Mouse (Mus musculus) intestine, embryonic 16.5 days (tissue): ENCODE measurements around the gene Nlrc5. TPM values are rescaled to one million over a fixed set of nuclear protein-coding genes. Genes with fewer than 3 reads are reported as not detected.

Experiments
- ATAC-seq: fragments of 200-750 bp; cut with Nextera tagmentation; 2 replicates; pipeline ENCODE4 v1.8.0; 2017; ENCODE audit warnings: moderate TSS enrichment, moderate library complexity
- H3K27ac ChIP-seq: fragments of 300-500 bp; sonication (generic); 2 replicates; pipeline ENCODE4 v1.5.1; 2014; ENCODE audit warnings: mild to moderate bottlenecking, low read length
- H3K27me3 ChIP-seq: fragments of 300-500 bp; sonication (generic); replicated peaks from 2 replicates; pipeline ENCODE4 v1.6.1; 2014; ENCODE audit warnings: low read length, control low read depth, mixed read lengths; ENCODE audit not compliant: control insufficient read depth, insufficient read depth
- H3K36me3 ChIP-seq: fragments of 300-500 bp; sonication (generic); 2 replicates; pipeline ENCODE4 v1.6.1; 2014; ENCODE audit warnings: low read length, control low read depth; ENCODE audit not compliant: control insufficient read depth, insufficient read depth
- H3K4me1 ChIP-seq: fragments of 300-500 bp; sonication (generic); 2 replicates; pipeline ENCODE4 v1.6.1; 2014; ENCODE audit warnings: low read length, control low read depth, mixed read lengths; ENCODE audit not compliant: control insufficient read depth, insufficient read depth
- H3K4me2 ChIP-seq: fragments of 300-500 bp; sonication (generic); 2 replicates; pipeline ENCODE4 v1.6.1; 2014; ENCODE audit warnings: low read depth, low read length, control low read depth
- H3K4me3 ChIP-seq: fragments of 300-500 bp; sonication (generic); 2 replicates; pipeline ENCODE4 v1.5.1; 2014; ENCODE audit warnings: mild to moderate bottlenecking, low read length
- H3K9ac ChIP-seq: fragments of 300-500 bp; sonication (generic); 2 replicates; pipeline ENCODE4 v1.6.1; 2014; ENCODE audit warnings: low read depth, low read length
- H3K9me3 ChIP-seq: fragments of 300-500 bp; sonication (generic); 2 replicates; pipeline ENCODE4 v1.6.1; 2016; ENCODE audit warnings: low read length, control low read depth; ENCODE audit not compliant: control insufficient read depth
- WGBS: fragments of 180-500 bp; shearing (Covaris S2); extraction: QIAGEN DNeasy Blood & Tissue Kit; methylation state at CpG from one replicate; pipeline ENCODE4 v1.1.7; 2014; 5-methylcytosine and 5-hydroxymethylcytosine counted together
- polyA plus RNA-seq: library from polyadenylated mRNA; unstranded; fragments of >200 nt; fragmentation: Nextera tagmentation; extraction: Ambion mirVana; gene quantifications from 2 replicates; pipeline ENCODE4 v1.2.1, GENCODE M21; 2015

Nlrc5 gene
- polyA plus RNA-seq, 1 experiment from 2014 or later = 0.43 TPM

DNA sequence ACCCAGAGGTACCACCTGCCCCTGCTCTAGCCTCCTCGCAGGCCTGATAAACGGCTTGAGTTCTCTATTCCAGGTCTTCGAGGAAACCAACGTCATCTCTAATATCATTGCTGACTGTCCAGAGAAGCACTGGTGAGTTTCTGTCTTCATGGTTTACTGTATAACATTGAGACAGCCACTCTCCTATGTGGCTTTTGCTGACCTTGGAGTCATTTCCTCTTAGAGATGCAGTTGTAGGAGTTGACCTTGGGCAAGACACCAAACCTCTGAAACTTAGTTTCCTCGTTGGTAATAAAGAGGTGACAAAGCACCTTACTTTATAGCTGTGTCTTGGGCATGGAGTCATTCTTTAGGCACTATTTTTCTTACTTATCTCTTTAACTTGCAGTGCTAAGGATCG is 21.6 kb upstream of the Nlrc5 start:
- Histone ChIP-seq H3K9ac (no peak overlapping the region), H3K27me3 (no peaks in the 10 kb centered on the region), H3K36me3 (no peaks in the 10 kb centered on the region), H3K4me1 (no peaks in the 10 kb centered on the region), H3K9me3 (no peaks in the 10 kb centered on the region), H3K4me2 (no peak overlapping the region), H3K4me3 (no peak overlapping the region), H3K27ac (no peak overlapping the region)
- no peak for ATAC-seq
- 63% methylated on average over 6 of the region's 6 CpGs for WGBS

- Histone ChIP-seq H3K36me3 (no peaks in the 10 kb centered on the region), H3K27ac (no peak overlapping the region), H3K4me2 (no peak overlapping the region), H3K9me3 (no peaks in the 10 kb centered on the region), H3K4me1 (no peaks in the 10 kb centered on the region), H3K27me3 (no peaks in the 10 kb centered on the region), H3K9ac (no peak overlapping the region), H3K4me3 (no peak overlapping the region)
- WGBS = 82% methylated on average over 6 of the region's 6 CpGs
- ATAC-seq = no peak
These were observed 20.6 kb upstream of the Nlrc5 start for GRCm38 (mm10) chr8:94413509-94413908.

- 68% methylated on average over 2 of the region's 2 CpGs for WGBS
- Histone ChIP-seq H3K9ac (no peak overlapping the region), H3K4me2 (no peak overlapping the region), H3K4me1 (no peaks in the 10 kb centered on the region), H3K27ac (no peak overlapping the region), H3K4me3 (no peak overlapping the region), H3K27me3 (no peaks in the 10 kb centered on the region), H3K9me3 (no peaks in the 10 kb centered on the region), H3K36me3 (no peaks in the 10 kb centered on the region)
- ATAC-seq = no peak
These were observed 18.9 kb upstream of the Nlrc5 start for GRCm38 (mm10) chr8:94415218-94415617.

DNA sequence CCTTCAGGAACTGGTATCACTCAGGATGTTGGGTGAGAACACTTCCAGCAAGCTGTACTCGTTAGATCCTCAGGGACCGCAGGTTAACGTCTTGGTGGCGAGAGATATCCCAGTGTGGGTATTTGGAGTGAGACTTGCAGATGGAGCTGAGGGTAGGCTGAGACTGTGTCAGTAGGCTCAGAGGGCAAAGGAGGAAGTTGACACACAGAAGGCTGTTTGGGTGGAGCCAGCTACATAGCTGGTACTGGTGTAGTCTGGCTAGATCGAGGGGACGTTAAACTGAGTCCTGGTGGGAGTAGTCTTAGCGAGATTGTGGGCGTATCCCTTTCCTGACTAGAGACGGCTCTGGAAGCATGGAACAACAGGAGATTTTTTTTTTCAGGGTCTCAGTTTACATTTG is 16.1 kb upstream of the Nlrc5 start:
- WGBS = 62% methylated on average over 9 of the region's 9 CpGs
- H3K4me3 ChIP-seq = no peak overlapping the region
- no peaks in the 10 kb centered on the region for H3K27me3 ChIP-seq
- no peaks in the 10 kb centered on the region for H3K36me3 ChIP-seq
- no peaks in the 10 kb centered on the region for H3K9me3 ChIP-seq
- no peaks in the 10 kb centered on the region for H3K4me1 ChIP-seq
- no peak overlapping the region for H3K27ac ChIP-seq
- H3K9ac ChIP-seq = no peak overlapping the region
- no peak for ATAC-seq
- H3K4me2 ChIP-seq = no peak overlapping the region

- no peak overlapping the region for H3K4me3 ChIP-seq
- ATAC-seq = no peak
- H3K36me3 ChIP-seq = no peaks in the 10 kb centered on the region
- no peak overlapping the region for H3K27ac ChIP-seq
- 84% methylated on average over 4 of the region's 4 CpGs for WGBS
- H3K27me3 ChIP-seq = no peaks in the 10 kb centered on the region
- H3K9me3 ChIP-seq = no peaks in the 10 kb centered on the region
- no peak overlapping the region for H3K9ac ChIP-seq
- H3K4me2 ChIP-seq = no peak overlapping the region
- no peaks in the 10 kb centered on the region for H3K4me1 ChIP-seq
These were observed 11.9 kb upstream of the Nlrc5 start for GRCm38 (mm10) chr8:94422270-94422669.

DNA sequence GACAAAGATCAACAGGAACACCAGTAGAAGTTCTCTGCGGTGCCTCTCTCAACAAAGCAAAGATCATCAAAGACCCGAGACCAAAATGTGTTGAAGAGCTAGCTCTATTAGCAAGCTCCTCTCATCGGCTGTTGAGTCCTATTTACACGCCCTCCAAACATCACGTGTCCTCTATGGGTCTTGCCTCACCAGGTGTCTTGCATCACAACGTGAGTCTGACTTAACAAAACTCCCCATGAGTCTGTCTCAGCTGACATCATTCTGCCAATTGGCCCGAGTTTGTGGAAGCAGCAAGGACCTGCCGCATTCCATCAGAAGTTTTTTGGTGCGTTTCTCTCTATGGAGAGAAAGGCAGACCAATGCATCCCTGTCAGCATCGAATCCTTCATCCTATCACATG is 6.2 kb upstream of the Nlrc5 start:
- no peak for ATAC-seq
- WGBS = 56% methylated on average over 10 of the region's 10 CpGs

GRCm38 (mm10) chr8:94428420-94428819 is 5.7 kb upstream of the Nlrc5 start:
- Histone ChIP-seq H3K36me3 (no peaks in the 10 kb centered on the region), H3K4me1 (no peaks in the 10 kb centered on the region), H3K27me3 (no peaks in the 10 kb centered on the region; the same call in 1 of the 2 replicates), H3K4me2 (no peak overlapping the region), H3K4me3 (no peak overlapping the region), H3K27ac (no peak overlapping the region), H3K9me3 (no peaks in the 10 kb centered on the region), H3K9ac (no peak overlapping the region)
- ATAC-seq = no peak
- 70% methylated on average over 4 of the region's 4 CpGs for WGBS

More for the DNA sequence above, 6.2 kb upstream of the Nlrc5 start:
- no peak overlapping the region for H3K4me2 ChIP-seq
- no peaks in the 10 kb centered on the region for H3K4me1 ChIP-seq
- H3K4me3 ChIP-seq = no peak overlapping the region
- no peak overlapping the region for H3K27ac ChIP-seq
- H3K9ac ChIP-seq = no peak overlapping the region
- no peaks in the 10 kb centered on the region; the same call in 1 of the 2 replicates for H3K27me3 ChIP-seq
- no peaks in the 10 kb centered on the region for H3K9me3 ChIP-seq
- H3K36me3 ChIP-seq = no peaks in the 10 kb centered on the region

DNA sequence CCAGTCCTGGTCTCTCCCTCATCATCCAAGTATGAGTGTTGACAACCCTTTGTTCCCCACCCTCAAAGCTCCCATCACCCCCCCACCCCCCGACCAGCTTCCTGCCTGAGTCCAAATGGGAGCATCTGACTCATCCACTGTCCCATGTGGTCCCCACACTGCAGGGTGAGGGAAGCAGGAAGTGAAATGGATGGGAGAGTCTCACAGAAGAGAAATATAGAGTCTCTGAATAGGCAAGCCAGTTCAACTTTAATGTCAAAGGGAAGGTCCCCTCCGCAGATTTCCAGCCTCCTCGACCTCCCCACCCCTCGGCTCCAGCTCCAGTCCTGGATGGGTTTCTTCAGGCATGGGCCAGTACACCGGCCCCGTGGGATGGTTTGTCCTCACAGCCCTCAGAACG is 4.8 kb upstream of the Nlrc5 start:
- no peak overlapping the region for H3K27ac ChIP-seq
- H3K4me3 ChIP-seq = no peak overlapping the region
- no peak for ATAC-seq
- H3K4me1 ChIP-seq = no peaks in the 10 kb centered on the region
- H3K36me3 ChIP-seq = no peaks in the 10 kb centered on the region
- 82% methylated on average over 7 of the region's 7 CpGs for WGBS
- H3K9me3 ChIP-seq = no peaks in the 10 kb centered on the region
- H3K27me3 ChIP-seq = no peaks in the 10 kb centered on the region; the same call in 1 of the 2 replicates
- H3K9ac ChIP-seq = no peak overlapping the region
- no peak overlapping the region for H3K4me2 ChIP-seq

DNA sequence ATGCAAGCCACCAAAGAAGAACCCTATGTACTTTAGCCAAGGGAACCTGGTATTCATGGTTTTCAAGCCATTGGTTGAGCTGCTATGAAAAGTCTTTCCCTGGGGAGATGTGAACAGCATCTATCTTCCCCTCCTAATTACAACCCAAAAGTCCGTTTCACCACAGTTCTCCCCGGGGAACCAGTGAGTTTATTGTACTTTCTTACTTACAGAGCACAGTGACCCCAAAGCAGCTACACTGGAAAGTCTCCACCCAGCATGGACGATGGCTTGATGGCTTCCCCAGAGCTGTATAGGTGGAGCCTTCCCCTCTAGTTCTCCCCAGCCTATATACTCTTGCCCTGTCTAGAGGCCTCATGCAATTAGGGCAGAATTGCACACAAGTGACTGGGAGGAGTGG is 1.9 kb upstream of the Nlrc5 start:
- Histone ChIP-seq H3K4me3 (no peak overlapping the region), H3K36me3 (no peaks in the 10 kb centered on the region), H3K9me3 (no peaks in the 10 kb centered on the region), H3K4me2 (no peak overlapping the region), H3K4me1 (no peaks in the 10 kb centered on the region), H3K9ac (no peak overlapping the region), H3K27me3 (peaks cover 2% of the 10 kb centered on the region; the same call in 1 of the 2 replicates), H3K27ac (no peak overlapping the region)
- WGBS = 74% methylated on average over 3 of the region's 3 CpGs
- no peak for ATAC-seq

DNA sequence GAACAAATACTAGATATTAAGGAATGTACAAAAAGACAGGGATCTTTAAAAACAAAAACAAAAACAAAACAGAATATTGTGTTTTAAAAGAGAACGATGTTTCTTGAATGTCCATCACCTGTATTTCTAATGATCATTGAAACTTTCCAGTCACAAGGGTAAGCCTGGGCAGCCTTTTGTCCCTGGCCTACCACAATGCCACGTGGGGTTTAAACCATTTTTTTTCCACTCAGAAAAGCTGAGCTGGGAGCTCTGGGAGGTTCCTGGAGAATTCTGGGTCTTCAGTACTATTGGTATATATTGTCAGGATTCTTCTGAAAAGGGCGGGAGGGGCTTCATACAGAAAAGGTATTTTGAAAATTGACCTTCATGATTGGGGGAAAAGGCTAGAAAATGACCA is 802 bp downstream of the Nlrc5 start:
- Histone ChIP-seq H3K9ac (no peak overlapping the region), H3K27ac (no peak overlapping the region), H3K36me3 (no peaks in the 10 kb centered on the region), H3K4me3 (no peak overlapping the region), H3K4me1 (no peaks in the 10 kb centered on the region), H3K4me2 (no peak overlapping the region), H3K27me3 (peaks cover 2% of the 10 kb centered on the region; the same call in 1 of the 2 replicates), H3K9me3 (no peaks in the 10 kb centered on the region)
- ATAC-seq = no peak
- 80% methylated on average over 3 of the region's 3 CpGs for WGBS
